Mouse (Mus musculus) brain, embryonic 14.5 days (tissue): ENCODE data around the gene Mapt.

Experiments
- CTCF ChIP-seq: fragments of 200-500 bp; IDR thresholded peaks from 2 replicates; pipeline ENCODE4 v1.5.1; 2012; ENCODE audit warnings: inconsistent platforms, mild to moderate bottlenecking, moderate library complexity, borderline replicate concordance; ENCODE audit not compliant: insufficient read depth, insufficient read length; ENCODE audit errors: extremely low read depth
- POLR2A ChIP-seq: fragments of 200-500 bp; IDR thresholded peaks from 2 replicates; pipeline ENCODE4 v1.6.1; 2012; ENCODE audit warnings: mild to moderate bottlenecking, inconsistent platforms, borderline replicate concordance; ENCODE audit not compliant: poor library complexity, insufficient read depth, insufficient read length, severe bottlenecking; ENCODE audit errors: extremely low read depth

DNA sequence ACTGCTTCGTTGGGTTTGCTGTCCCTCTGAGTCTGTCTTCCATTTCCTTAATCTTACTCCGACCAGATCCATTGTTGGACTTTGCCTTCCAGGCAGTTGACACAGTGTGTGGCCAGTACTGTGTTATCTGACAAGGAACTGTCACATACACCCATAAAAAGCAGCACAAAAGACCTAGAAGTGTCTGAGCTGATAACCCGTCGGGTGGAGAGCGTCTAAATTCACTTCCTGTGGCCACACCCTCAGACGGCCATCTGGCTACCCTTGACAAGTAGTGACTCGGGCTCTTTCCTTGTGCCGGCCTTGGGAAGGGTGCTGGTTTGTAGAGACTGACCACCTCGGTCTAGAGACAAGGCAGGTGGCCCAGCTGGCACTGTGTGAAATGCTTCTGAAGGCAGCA is 62.1 kb downstream of the Mapt start:
- no peak for TF ChIP-seq POLR2A
- TF ChIP-seq CTCF: no peak
